Mouse (Mus musculus): ENCODE data around the gene Ube2j1. TPM values are rescaled to one million over a fixed set of nuclear protein-coding genes. Genes with fewer than 3 reads are reported as not detected.

The Ube2j1 gene
- total and polyA plus RNA-seq, 2 experiments from 2014 or later = 30.9 to 31.2 TPM

GRCm38 (mm10) chr4:32983176-32984155 is 47.8 kb upstream of the Ube2j1 start:
- peak overlapping the region; percentile 75 for H3K9ac ChIP-seq (replicated peaks; ENCODE audit: low read depth, low read length)
- H3K4me3 ChIP-seq (ENCODE audit: low read depth, low read length) = peak overlapping the region; percentile 82
- TF ChIP-seq EP300 (IDR thresholded peaks at IDR 0.05; ENCODE audit: low read depth) (no peak), CTCF (IDR thresholded peaks at IDR 0.05; ENCODE audit: low read depth) (no peak)
- H3K27ac ChIP-seq (ENCODE audit: low read depth) = peak overlapping the region; percentile 87
- H3K36me3 ChIP-seq (replicated peaks; ENCODE audit: control insufficient read depth, insufficient read depth, low read length) = no peaks in the 10 kb centered on the region
- DNase-seq (ENCODE audit: low spot score) = peak; percentile 42
- H3K4me2 ChIP-seq (ENCODE audit: low read depth, low read length) = peak overlapping the region; percentile 97
- no peaks in the 10 kb centered on the region for H3K9me3 ChIP-seq (replicated peaks; ENCODE audit: control insufficient read depth, low read length)
- under 1% methylated on average over 67 of the region's 94 CpGs for WGBS
- H3K27me3 ChIP-seq (ENCODE audit: control insufficient read depth, insufficient read depth, low read length) = no peaks in the 10 kb centered on the region
- ATAC-seq (ENCODE audit: insufficient read depth, low read depth) = peak; percentile 84
- H3K4me1 ChIP-seq (ENCODE audit: control insufficient read depth, insufficient read depth) = peaks cover 23% of the 10 kb centered on the region

DNA sequence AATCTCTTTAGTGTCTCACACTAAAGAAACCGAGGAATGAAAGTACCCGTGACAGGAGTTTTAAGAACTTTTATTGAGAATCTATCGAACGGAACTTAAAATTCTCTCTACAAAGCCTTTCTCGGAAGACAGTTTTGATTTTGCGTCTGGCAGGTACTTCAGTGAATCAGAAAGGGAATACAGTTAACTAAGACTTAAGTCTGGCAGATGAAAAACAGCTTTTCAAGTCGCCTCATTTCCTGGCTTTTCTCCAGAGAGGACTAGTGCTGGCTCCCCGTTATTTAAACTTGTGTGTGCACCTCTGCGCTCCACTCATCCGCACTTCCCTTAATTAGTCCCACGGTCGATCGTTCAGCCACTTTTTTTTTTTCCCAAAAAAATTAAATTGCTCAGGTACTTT is 47.0 kb upstream of the Ube2j1 start:
- no peak for ATAC-seq (ENCODE audit: insufficient read depth, low read depth)
- H3K9ac ChIP-seq (replicated peaks; ENCODE audit: low read depth, low read length) = peak overlapping the region; percentile 75
- H3K27ac ChIP-seq (ENCODE audit: low read depth) = peak overlapping the region; percentile 87
- no peaks in the 10 kb centered on the region for H3K36me3 ChIP-seq (replicated peaks; ENCODE audit: control insufficient read depth, insufficient read depth, low read length)
- H3K4me1 ChIP-seq (ENCODE audit: control insufficient read depth, insufficient read depth) = peaks cover 23% of the 10 kb centered on the region
- no peak for TF ChIP-seq CTCF (IDR thresholded peaks at IDR 0.05; ENCODE audit: low read depth)
- TF ChIP-seq EP300 (IDR thresholded peaks at IDR 0.05; ENCODE audit: low read depth) = no peak
- peak overlapping the region; percentile 97 for H3K4me2 ChIP-seq (ENCODE audit: low read depth, low read length)
- WGBS = 1% methylated on average over 13 of the region's 13 CpGs
- H3K9me3 ChIP-seq (replicated peaks; ENCODE audit: control insufficient read depth, low read length) = no peaks in the 10 kb centered on the region
- no peak for DNase-seq (ENCODE audit: low spot score)
- H3K4me3 ChIP-seq (ENCODE audit: low read depth, low read length) = peak overlapping the region; percentile 82
- no peaks in the 10 kb centered on the region for H3K27me3 ChIP-seq (ENCODE audit: control insufficient read depth, insufficient read depth, low read length)

- H3K36me3 ChIP-seq (replicated peaks; ENCODE audit: control insufficient read depth, insufficient read depth, low read length) = no peaks in the 10 kb centered on the region
- no peak for ATAC-seq (ENCODE audit: insufficient read depth, low read depth)
- TF ChIP-seq CTCF (IDR thresholded peaks at IDR 0.05; ENCODE audit: low read depth) (peak; percentile 31), EP300 (IDR thresholded peaks at IDR 0.05; ENCODE audit: low read depth) (no peak)
- WGBS = 19% methylated on average over 13 of the region's 13 CpGs
- H3K4me3 ChIP-seq (ENCODE audit: low read depth, low read length) = peak overlapping the region; percentile 82
- peaks cover 23% of the 10 kb centered on the region for H3K4me1 ChIP-seq (ENCODE audit: control insufficient read depth, insufficient read depth)
- DNase-seq (ENCODE audit: low spot score) = no peak
- peak overlapping the region; percentile 87; the same call in 1 of the 2 replicates for H3K27ac ChIP-seq (ENCODE audit: low read depth)
- H3K4me2 ChIP-seq (ENCODE audit: low read depth, low read length) = peak overlapping the region; percentile 97
- peak overlapping the region; percentile 75 for H3K9ac ChIP-seq (replicated peaks; ENCODE audit: low read depth, low read length)
- no peaks in the 10 kb centered on the region for H3K9me3 ChIP-seq (replicated peaks; ENCODE audit: control insufficient read depth, low read length)
- no peaks in the 10 kb centered on the region for H3K27me3 ChIP-seq (ENCODE audit: control insufficient read depth, insufficient read depth, low read length)
These were observed 46.2 kb upstream of the Ube2j1 start for GRCm38 (mm10) chr4:32984801-32985675.

DNA sequence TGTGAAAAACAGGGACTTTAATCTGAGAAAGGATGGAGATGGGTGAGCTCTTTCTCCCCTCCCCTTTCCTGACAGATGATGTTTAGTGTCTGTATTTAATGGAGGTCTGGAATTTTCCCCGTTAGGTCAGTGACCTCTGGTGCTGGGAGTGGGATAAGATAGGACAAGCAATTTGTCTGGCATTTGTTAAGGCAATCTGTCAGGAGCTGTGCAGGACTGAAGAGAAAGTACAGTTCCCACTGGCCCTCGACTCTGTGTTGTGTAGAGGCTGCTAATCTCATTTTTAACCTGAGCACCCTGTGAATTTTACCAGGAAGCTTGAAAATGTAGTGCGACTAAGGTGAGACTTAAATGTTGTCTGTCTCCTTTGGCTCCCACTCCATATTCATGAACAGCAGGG is 45.5 kb upstream of the Ube2j1 start:
- DNase-seq (ENCODE audit: low spot score) (no peak), ATAC-seq (ENCODE audit: insufficient read depth, low read depth) (no peak; the same call in 1 of the 2 replicates)
- Histone ChIP-seq H3K9me3 (replicated peaks; ENCODE audit: control insufficient read depth, low read length) (no peaks in the 10 kb centered on the region), H3K27me3 (ENCODE audit: control insufficient read depth, insufficient read depth, low read length) (no peaks in the 10 kb centered on the region), H3K27ac (ENCODE audit: low read depth) (peak overlapping the region; percentile 45; the same call in 1 of the 2 replicates), H3K36me3 (replicated peaks; ENCODE audit: control insufficient read depth, insufficient read depth, low read length) (no peaks in the 10 kb centered on the region), H3K9ac (replicated peaks; ENCODE audit: low read depth, low read length) (no peak overlapping the region), H3K4me1 (ENCODE audit: control insufficient read depth, insufficient read depth) (peaks cover 23% of the 10 kb centered on the region), H3K4me2 (ENCODE audit: low read depth, low read length) (peak overlapping the region; percentile 97; the same call in 1 of the 2 replicates), H3K4me3 (ENCODE audit: low read depth, low read length) (peak overlapping the region; percentile 82; the same call in 1 of the 2 replicates)
- WGBS = 12% methylated on average over 3 of the region's 3 CpGs
- no peak for TF ChIP-seq EP300 (IDR thresholded peaks at IDR 0.05; ENCODE audit: low read depth)
- TF ChIP-seq CTCF (IDR thresholded peaks at IDR 0.05; ENCODE audit: low read depth) = no peak

DNA sequence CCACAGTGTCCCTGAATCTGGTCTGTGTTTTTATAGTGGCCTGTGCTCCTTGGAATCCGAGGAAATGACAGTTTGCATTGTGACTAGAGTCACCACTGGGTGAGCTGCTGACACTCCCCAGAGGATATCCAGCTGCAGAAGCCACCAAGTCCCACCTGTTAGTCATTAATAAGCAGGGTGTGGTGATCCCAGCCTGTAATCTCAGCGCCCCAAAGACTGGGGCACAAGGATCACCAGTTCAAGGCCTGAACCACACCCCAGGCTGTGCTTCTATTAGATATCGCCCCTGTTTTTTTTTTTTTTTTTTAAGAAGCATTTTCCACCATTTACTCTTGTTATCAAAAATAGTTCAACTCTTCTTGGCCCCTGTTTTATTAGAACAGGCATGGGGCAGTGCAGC is 44.2 kb upstream of the Ube2j1 start:
- Histone ChIP-seq H3K27me3 (ENCODE audit: control insufficient read depth, insufficient read depth, low read length) (no peaks in the 10 kb centered on the region), H3K27ac (ENCODE audit: low read depth) (no peak overlapping the region), H3K4me2 (ENCODE audit: low read depth, low read length) (no peak overlapping the region), H3K4me1 (ENCODE audit: control insufficient read depth, insufficient read depth) (peaks cover 18% of the 10 kb centered on the region), H3K4me3 (ENCODE audit: low read depth, low read length) (no peak overlapping the region), H3K9me3 (replicated peaks; ENCODE audit: control insufficient read depth, low read length) (no peaks in the 10 kb centered on the region), H3K36me3 (replicated peaks; ENCODE audit: control insufficient read depth, insufficient read depth, low read length) (no peaks in the 10 kb centered on the region), H3K9ac (replicated peaks; ENCODE audit: low read depth, low read length) (no peak overlapping the region)
- DNase-seq (ENCODE audit: low spot score) (no peak), ATAC-seq (ENCODE audit: insufficient read depth, low read depth) (no peak)
- TF ChIP-seq EP300 (IDR thresholded peaks at IDR 0.05; ENCODE audit: low read depth) = no peak
- no peak for TF ChIP-seq CTCF (IDR thresholded peaks at IDR 0.05; ENCODE audit: low read depth)
- 55% methylated on average over 3 of the region's 3 CpGs for WGBS
